Mouse (Mus musculus): ENCODE measurements around the gene Abcd3.

The Abcd3 gene

GRCm38 (mm10) chr3:121739489-121740213, 75.5 kb downstream of the Abcd3 start:
- DNase-seq (ENCODE audit: low spot score in 2 of 2): no peak

GRCm38 (mm10) chr3:121738742-121739342, 76.3 kb downstream of the Abcd3 start:
- DNase-seq (ENCODE audit: low spot score in 2 of 2): no peak

GRCm38 (mm10) chr3:121737901-121738300, 77.2 kb downstream of the Abcd3 start:
- DNase-seq (ENCODE audit: low spot score in 2 of 2): no peak

- no peak for DNase-seq (ENCODE audit: low spot score in 2 of 2)
Observed at GRCm38 (mm10) chr3:121737453-121737852, 77.6 kb downstream of the Abcd3 start.

- DNase-seq (ENCODE audit: low spot score in 2 of 2): peak in 1 of 2 experiments; percentile 39
Observed at GRCm38 (mm10) chr3:121736025-121736744, 78.9 kb downstream of the Abcd3 start.

GRCm38 (mm10) chr3:121735542-121735941, 79.6 kb downstream of the Abcd3 start:
- DNase-seq (ENCODE audit: low spot score in 2 of 2): no peak

- DNase-seq (ENCODE audit: low spot score in 2 of 2): no peak
Observed at GRCm38 (mm10) chr3:121729678-121730077, 85.4 kb downstream of the Abcd3 start.

GRCm38 (mm10) chr3:121725651-121726050, 89.5 kb downstream of the Abcd3 start:
- DNase-seq (ENCODE audit: low spot score in 2 of 2): no peak

GRCm38 (mm10) chr3:121724553-121724952, 90.5 kb downstream of the Abcd3 start:
- no peak for DNase-seq (ENCODE audit: low spot score in 2 of 2)

- no peak for DNase-seq (ENCODE audit: low spot score in 2 of 2)
Observed at GRCm38 (mm10) chr3:121723968-121724524, 91.1 kb downstream of the Abcd3 start.

- peak; percentile 20 to 45 for DNase-seq (ENCODE audit: low spot score in 2 of 2)
Observed at GRCm38 (mm10) chr3:121722971-121723844, 91.9 kb downstream of the Abcd3 start, which contains the start of gene F3. Gene F3, plus strand, starts transcription at chr3:121723537.

GRCm38 (mm10) chr3:121721691-121722070, 93.4 kb downstream of the Abcd3 start:
- no peak for DNase-seq (ENCODE audit: low spot score in 2 of 2)

GRCm38 (mm10) chr3:121720801-121721690, 94.1 kb downstream of the Abcd3 start:
- DNase-seq (ENCODE audit: low spot score in 2 of 2): no peak

- DNase-seq (ENCODE audit: low spot score in 2 of 2): no peak
Observed at GRCm38 (mm10) chr3:121719701-121720100, 95.4 kb downstream of the Abcd3 start.

GRCm38 (mm10) chr3:121718679-121719078, 96.4 kb downstream of the Abcd3 start:
- no peak for DNase-seq (ENCODE audit: low spot score in 2 of 2)

- no peak for DNase-seq (ENCODE audit: low spot score in 2 of 2)
Observed at GRCm38 (mm10) chr3:121716480-121716879, 98.6 kb downstream of the Abcd3 start.

- DNase-seq (ENCODE audit: low spot score in 2 of 2): no peak
Observed at GRCm38 (mm10) chr3:121715741-121716459, 99.2 kb downstream of the Abcd3 start.

GRCm38 (mm10) chr3:121715336-121715735, 99.8 kb downstream of the Abcd3 start:
- DNase-seq (ENCODE audit: low spot score in 2 of 2): no peak

- DNase-seq (ENCODE audit: low spot score in 2 of 2): no peak
Observed at GRCm38 (mm10) chr3:121714461-121714860, 100.6 kb downstream of the Abcd3 start.

- DNase-seq (ENCODE audit: low spot score in 2 of 2): no peak
Observed at GRCm38 (mm10) chr3:121713816-121714215, 101.3 kb downstream of the Abcd3 start.
